In the genomic region with DNA sequence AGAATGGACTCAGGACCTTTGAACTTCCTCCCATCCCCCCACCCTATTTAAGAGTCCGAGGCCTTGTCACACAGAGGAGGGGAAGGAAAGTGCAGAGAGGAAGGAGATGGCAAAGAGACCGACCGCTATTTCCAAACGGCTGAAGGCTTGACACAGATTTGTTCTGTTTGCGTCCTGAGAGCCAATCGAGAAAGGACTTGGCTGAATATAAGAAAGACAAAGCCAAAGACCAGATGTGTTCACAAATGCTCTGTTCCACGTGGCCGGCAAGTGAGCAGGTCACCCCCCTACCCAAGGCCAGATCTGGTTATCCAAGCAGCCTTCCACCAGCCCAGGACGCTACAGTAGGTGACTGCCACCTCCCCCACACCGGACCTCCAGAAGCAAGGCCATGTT, we compare ENCODE assay signal across 9 mouse cellular contexts. TPM values are rescaled to one million over a fixed set of nuclear protein-coding genes. Genes with fewer than 3 reads are reported as not detected.
DNase-seq lines count a peak whose midpoint lies in the region; ATAC-seq and TF ChIP-seq lines count a peak whose summit lies in the region.
"Had no signal": no experiment of that assay in that cellular context is flagged by ENCODE, and none has a peak within 500 bp of the region (broad histone marks: within the 10 kb centered on the region; RNA-seq: fewer than 3 reads in every experiment).

No protein-coding gene starts in this region.

- peaks cover 0 to 25% of the 10 kb centered on the region in 2 experiments for H3K36me3 ChIP-seq in CH12.LX (replicated peaks in 1 of 2; ENCODE audit: control insufficient read depth in 1 of 2, insufficient read depth in 1 of 2, low read length in 1 of 2)
- H3K36me3 ChIP-seq in hindbrain, embryonic 12.5 days, result no peaks in the 10 kb centered on the region
- H3K36me3 ChIP-seq in lung, postnatal 0 days (ENCODE audit: insufficient read depth, low read length), result no peaks in the 10 kb centered on the region
- H3K36me3 ChIP-seq in splenic B cell, adult 2 months (ENCODE audit: control insufficient read depth, insufficient read depth, low read length, poor library complexity, severe bottlenecking), result no peaks in the 10 kb centered on the region

- no peak for TF ChIP-seq RAD21 in CH12.LX (IDR thresholded peaks at IDR 0.05; ENCODE audit: low read depth, low read length)

- H3K4me2 ChIP-seq in CH12.LX (ENCODE audit: insufficient read depth, low read depth, poor library complexity, severe bottlenecking), result peak overlapping the region; percentile 81
- H3K4me2 ChIP-seq in hindbrain, embryonic 12.5 days (replicated peaks), result peak overlapping the region; percentile 91
- H3K4me2 ChIP-seq in lung, postnatal 0 days (replicated peaks; ENCODE audit: low read depth, low read length), result peak overlapping the region; percentile 80

- H3K27ac ChIP-seq in CH12.LX (ENCODE audit: insufficient read depth, low read depth), result peak overlapping the region; percentile 30; the same call in 1 of the 2 replicates
- H3K27ac ChIP-seq in embryonic fibroblast, embryonic 13.5 days (ENCODE audit: insufficient read depth, low read length), result peak overlapping the region; percentile 66
- H3K27ac ChIP-seq in hindbrain, embryonic 12.5 days, result no peak overlapping the region; the same call in 1 of the 2 replicates
- H3K27ac ChIP-seq in lung, postnatal 0 days (ENCODE audit: low read length), result peak overlapping the region; percentile 75

- H3K4me3 ChIP-seq in CH12.LX (replicated peaks in 1 of 3; ENCODE audit: low read depth in 2 of 3, low read length in 2 of 3, poor library complexity in 1 of 3), result peak overlapping the region; percentile 56 to 66 (median 62)
- peak overlapping the region; percentile 95 for H3K4me3 ChIP-seq in embryonic fibroblast, embryonic 13.5 days (ENCODE audit: insufficient read depth, low read length)
- peak overlapping the region; percentile 89 for H3K4me3 ChIP-seq in hindbrain, embryonic 12.5 days
- H3K4me3 ChIP-seq in lung, postnatal 0 days (ENCODE audit: low read depth, low read length), result peak overlapping the region; percentile 77

- WGBS in hindbrain, embryonic 12.5 days, result under 1% methylated on average over 10 of the region's 10 CpGs
- WGBS in lung, postnatal 0 days, result 1% methylated on average over 10 of the region's 10 CpGs

- H3K27me3 ChIP-seq in CH12.LX (replicated peaks), result no peaks in the 10 kb centered on the region
- no peaks in the 10 kb centered on the region for H3K27me3 ChIP-seq in hindbrain, embryonic 12.5 days
- no peaks in the 10 kb centered on the region for H3K27me3 ChIP-seq in lung, postnatal 0 days (replicated peaks; ENCODE audit: insufficient read depth, low read length)
- H3K27me3 ChIP-seq in splenic B cell, adult 2 months (ENCODE audit: control insufficient read depth, insufficient read depth, low read length, poor library complexity, severe bottlenecking), result no peaks in the 10 kb centered on the region

- ATAC-seq in hindbrain, embryonic 12.5 days (ENCODE audit: low FRiP score), result no peak
- ATAC-seq in lung, postnatal 0 days, result no peak

- peaks cover 25 to 62% of the 10 kb centered on the region in 2 experiments for H3K4me1 ChIP-seq in CH12.LX (ENCODE audit: control insufficient read depth in 1 of 2, insufficient read depth in 2 of 2)
- H3K4me1 ChIP-seq in embryonic fibroblast, embryonic 13.5 days (ENCODE audit: control insufficient read depth, insufficient read depth, low read length), result peaks cover 7% of the 10 kb centered on the region; the same call in 1 of the 2 replicates
- H3K4me1 ChIP-seq in hindbrain, embryonic 12.5 days, result peaks cover 68% of the 10 kb centered on the region
- peaks cover 40% of the 10 kb centered on the region for H3K4me1 ChIP-seq in lung, postnatal 0 days (ENCODE audit: insufficient read depth, low read depth, low read length)

- H3K9me3 ChIP-seq in CH12.LX (replicated peaks; ENCODE audit: low read length), result peaks cover 10% of the 10 kb centered on the region
- H3K9me3 ChIP-seq in hindbrain, embryonic 12.5 days (replicated peaks), result no peaks in the 10 kb centered on the region
- no peaks in the 10 kb centered on the region for H3K9me3 ChIP-seq in lung, postnatal 0 days (ENCODE audit: low read length)

- in situ Hi-C loops in CH12.LX (cut with MboI; ENCODE audit: low pct_ligation_motif_present, low pct_unique_long_range_greater_than_20kb, low sequenced_read_pairs), result loop anchor here (10.0 kb wide), 1 partner anchor 271 kb away; no protein-coding TSS in a partner anchor

- peak; percentile 48 to 49 for DNase-seq in cerebellum, postnatal 10 days
- DNase-seq in cerebellum, adult 9-11 months, result no peak
- peak; percentile 61 for DNase-seq in CH12.LX (ENCODE audit: extremely low read depth)
- DNase-seq in lung, postnatal 0 days (ENCODE audit: low spot score), result peak; percentile 68
- DNase-seq in splenic B cell, adult 2 months (ENCODE audit: low read depth, low spot score), result peak; percentile 39
- DNase-seq in spleen, adult 18-20 months, result no peak

- TF ChIP-seq EP300 in CH12.LX (IDR thresholded peaks at IDR 0.05; ENCODE audit: low read length), result no peak
- TF ChIP-seq EP300 in lung, postnatal 0 days (IDR thresholded peaks at IDR 0.05), result no peak

- TF ChIP-seq CTCF in CH12.LX (conservative IDR thresholded peaks at IDR 0.05 in 1 of 2, IDR thresholded peaks at IDR 0.05 in 1 of 2; ENCODE audit: low read depth in 2 of 2, low read length in 2 of 2), result no peak
- no peak for TF ChIP-seq CTCF in embryonic fibroblast, embryonic 13.5 days (IDR thresholded peaks at IDR 0.05; ENCODE audit: borderline replicate concordance, insufficient read depth, low read length)
- TF ChIP-seq CTCF in lung, postnatal 0 days (IDR thresholded peaks at IDR 0.05), result no peak

- H3K79me2 ChIP-seq in CH12.LX (replicated peaks; ENCODE audit: control insufficient read depth, extremely low read depth, insufficient read depth, poor library complexity, severe bottlenecking), result peaks cover 23% of the 10 kb centered on the region

- peak overlapping the region; percentile 39 for H3K9ac ChIP-seq in CH12.LX (ENCODE audit: insufficient read depth, low read depth)
- peak overlapping the region; percentile 91 for H3K9ac ChIP-seq in hindbrain, embryonic 12.5 days
- H3K9ac ChIP-seq in lung, postnatal 0 days (replicated peaks; ENCODE audit: low read depth), result peak overlapping the region; percentile 71

- dilution Hi-C loops in CH12.LX (cut with MboI; ENCODE audit: extremely low pct_ligation_motif_present, extremely low pct_unique_long_range_greater_than_20kb, low sequenced_read_pairs), result no loop called here

- 0 out of 2 replicates have a peak, but pooled peaks have one; percentile 10 for TF ChIP-seq POLR2A in CH12.LX (IDR thresholded peaks at IDR 0.05; ENCODE audit: low read depth, low read length)
- no peak for TF ChIP-seq POLR2A in embryonic fibroblast, embryonic 13.5 days (IDR thresholded peaks at IDR 0.05; ENCODE audit: low read depth, low read length)

TF ChIP-seq in CH12.LX, 34 proteins besides CTCF, POLR2A, EP300 and RAD21:
- peak; percentile 75 for TF ChIP-seq MYC (IDR thresholded peaks at IDR 0.05; ENCODE audit: low read depth, low read length)
- no peak for TF ChIP-seq ZC3H11A (IDR thresholded peaks at IDR 0.05; ENCODE audit: low read depth, low read length)
- no peak for TF ChIP-seq BHLHE40 (IDR thresholded peaks at IDR 0.05; ENCODE audit: low read depth, low read length)
- no peak for TF ChIP-seq PAX5 (IDR thresholded peaks at IDR 0.05; ENCODE audit: low read length)
- peak; percentile 69; the same call in 1 of the 2 replicates for TF ChIP-seq TBP (conservative IDR thresholded peaks at IDR 0.05; ENCODE audit: low read depth, low read length)
- TF ChIP-seq NELFE (IDR thresholded peaks at IDR 0.05; ENCODE audit: low read depth, low read length), result 0 out of 2 replicates have a peak, but pooled peaks have one; percentile 19
- no peak for TF ChIP-seq GABPA (IDR thresholded peaks at IDR 0.05; ENCODE audit: insufficient replicate concordance, low read depth, low read length)
- TF ChIP-seq MXI1 (IDR thresholded peaks at IDR 0.05; ENCODE audit: low read depth, low read length), result peak; percentile 59
- 0 out of 2 replicates have a peak, but pooled peaks have one; percentile 34 for TF ChIP-seq MAX (IDR thresholded peaks at IDR 0.05; ENCODE audit: low read length)
- 0 out of 2 replicates have a peak, but pooled peaks have one; percentile 38 for TF ChIP-seq MAZ (IDR thresholded peaks at IDR 0.05; ENCODE audit: low read depth, low read length)
- 0 out of 2 replicates have a peak, but pooled peaks have one; percentile 11 for TF ChIP-seq MEF2A (IDR thresholded peaks at IDR 0.05; ENCODE audit: borderline replicate concordance, low read depth, low read length)
- no peak for TF ChIP-seq SIN3A (IDR thresholded peaks at IDR 0.05; ENCODE audit: low read length)
- peak; percentile 71 for TF ChIP-seq CHD2 (IDR thresholded peaks at IDR 0.05; ENCODE audit: low read length)
- no peak for TF ChIP-seq POLR2AphosphoS2 (IDR thresholded peaks at IDR 0.05; ENCODE audit: low read depth, low read length)
- no peak for TF ChIP-seq ELF1 (IDR thresholded peaks at IDR 0.05; ENCODE audit: low read depth, low read length)

RNA-seq across cellular contexts. Expression of a gene that starts 2.8 kb away (rescaled TPM):
- 9.1 and 9.5 TPM in 2 replicates for total RNA-seq in CH12.LX (2012; rRNA removed)
- total RNA-seq in CH12.LX (2014; rRNA removed), result 11.6 and 12.6 TPM in 2 replicates
- polyA plus RNA-seq in CH12.LX (2012; ENCODE audit: insufficient read length, low read depth), result 6.4 and 7.0 TPM in 2 replicates
- 42.3 and 60.7 TPM in 2 replicates for polyA plus RNA-seq in embryonic fibroblast, embryonic 13.5 days (2011; ENCODE audit: insufficient read length, low read depth, missing spikeins)
- 30.6 and 31.1 TPM in 2 replicates for polyA plus RNA-seq in hindbrain, embryonic 12.5 days (2016; fragmentation: Nextera tagmentation; extraction: Ambion mirVana)
- polyA plus RNA-seq in lung, postnatal 0 days (2015; fragmentation: Nextera tagmentation; extraction: Ambion mirVana), result 18.1 and 22.0 TPM in 2 replicates

RNA-seq across cellular contexts. Expression of a gene that starts 47.9 kb away (rescaled TPM):
- total RNA-seq in CH12.LX (2012; rRNA removed) (not detected in 2 replicates), CH12.LX (2014; rRNA removed) (not detected in 2 replicates)
- polyA plus RNA-seq in CH12.LX (2012; ENCODE audit: insufficient read length, low read depth), result not detected in 2 replicates
- polyA plus RNA-seq in embryonic fibroblast, embryonic 13.5 days (2011; ENCODE audit: insufficient read length, low read depth, missing spikeins), result not detected in 2 replicates
- 0.76 and 1.6 TPM in 2 replicates for polyA plus RNA-seq in hindbrain, embryonic 12.5 days (2016; fragmentation: Nextera tagmentation; extraction: Ambion mirVana)
- polyA plus RNA-seq in lung, postnatal 0 days (2015; fragmentation: Nextera tagmentation; extraction: Ambion mirVana), result 0.62 and 0.96 TPM in 2 replicates
- polyA plus RNA-seq: large intestine, adult 2 months had no signal

Comparison
In these comparisons a context has a peak if more than half of its experiments do, and no peak if none do; other contexts are left out.
1. DNase-seq: peak in cerebellum, postnatal 10 days (2 of 2), CH12.LX (single experiment), lung, postnatal 0 days (single experiment) and splenic B cell, adult 2 months (single experiment); none in cerebellum, adult 9-11 months (single experiment) and spleen, adult 18-20 months (0 of 2).
2. H3K9ac ChIP-seq: peak in every context shown above with its lines; median percentile 91 in hindbrain, embryonic 12.5 days; 71 in lung, postnatal 0 days; 39 in CH12.LX.
3. Peak in every context shown above with its lines, with median percentiles within 50 percentile points of each other: H3K4me2 ChIP-seq and H3K4me3 ChIP-seq.